Mouse (Mus musculus): ENCODE measurements around the gene Rbfox1. TPM values are rescaled to one million over a fixed set of nuclear protein-coding genes. Genes with fewer than 3 reads are reported as not detected.

Gene Rbfox1
- polyA plus RNA-seq, 1 experiment from 2014 or later, result 52.1 TPM

DNA sequence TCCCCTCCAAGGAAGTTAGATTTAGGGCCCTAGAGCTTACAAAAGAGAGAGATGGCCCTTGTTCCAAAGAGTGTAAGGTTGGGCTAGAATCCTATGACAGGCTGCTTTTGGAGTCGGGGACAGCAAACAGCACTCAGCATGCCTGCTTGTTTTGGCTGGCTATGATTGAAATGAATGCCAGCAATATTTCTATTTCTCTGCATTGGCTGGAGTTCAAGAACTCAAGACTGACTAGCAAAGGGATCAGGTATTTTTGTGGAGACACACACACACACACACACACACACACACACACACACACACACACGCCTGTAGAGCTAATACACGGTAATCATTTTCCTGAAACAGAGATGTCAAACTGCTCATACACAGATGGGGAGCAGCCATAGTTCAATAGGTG is 1566.0 kb downstream of the Rbfox1 start:
- WGBS, result 87% methylated on average over 3 of the region's 3 CpGs
- Histone ChIP-seq H3K4me2 (no peak overlapping the region), H3K27me3 (no peaks in the 10 kb centered on the region), H3K9me3 (replicated peaks) (no peaks in the 10 kb centered on the region), H3K27ac (no peak overlapping the region), H3K4me1 (peaks cover 23% of the 10 kb centered on the region), H3K36me3 (ENCODE audit: poor library complexity, severe bottlenecking) (no peaks in the 10 kb centered on the region), H3K9ac (no peak overlapping the region), H3K4me3 (no peak overlapping the region)
- ATAC-seq, result no peak

DNA sequence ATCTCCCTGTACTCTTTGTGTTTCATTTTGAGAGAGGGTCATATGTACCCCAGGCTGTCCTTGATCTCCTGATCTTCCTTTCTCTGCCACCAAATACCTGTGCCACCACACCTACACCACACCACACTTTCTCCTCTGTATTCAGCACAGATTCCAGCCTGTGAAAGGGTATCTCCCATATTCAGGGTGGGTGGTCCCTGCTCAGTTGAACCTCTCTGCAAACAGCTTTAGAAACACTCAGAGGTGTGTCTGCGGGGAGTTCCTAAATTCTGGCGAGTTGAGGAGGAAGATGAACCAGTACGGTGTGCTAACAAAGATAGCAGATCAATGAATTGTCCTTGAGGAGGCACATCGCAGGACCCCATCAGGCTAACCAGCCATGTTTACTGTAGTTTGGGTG is 1572.4 kb downstream of the Rbfox1 start:
- no peaks in the 10 kb centered on the region for H3K36me3 ChIP-seq (ENCODE audit: poor library complexity, severe bottlenecking)
- H3K9ac ChIP-seq, result no peak overlapping the region
- H3K4me1 ChIP-seq, result peaks cover 5% of the 10 kb centered on the region; the same call in 1 of the 2 replicates
- H3K27ac ChIP-seq, result no peak overlapping the region
- H3K9me3 ChIP-seq (replicated peaks), result no peaks in the 10 kb centered on the region
- 83% methylated on average over 4 of the region's 4 CpGs for WGBS
- 0 out of 2 replicates have a peak, but pooled peaks cover 7% of the 10 kb centered on the region for H3K27me3 ChIP-seq
- no peak overlapping the region for H3K4me3 ChIP-seq
- H3K4me2 ChIP-seq, result no peak overlapping the region
- ATAC-seq, result no peak

All from forebrain, embryonic 13.5 days (tissue).